Mouse (Mus musculus) liver (tissue): ENCODE data around the gene Cplx2.

Experiments
- DNase-seq: peaks from one replicate; pipeline ENCODE4 v3.0.0-alpha.2; 2020; ENCODE audit warnings: mixed read lengths

Cplx2 gene

DNA sequence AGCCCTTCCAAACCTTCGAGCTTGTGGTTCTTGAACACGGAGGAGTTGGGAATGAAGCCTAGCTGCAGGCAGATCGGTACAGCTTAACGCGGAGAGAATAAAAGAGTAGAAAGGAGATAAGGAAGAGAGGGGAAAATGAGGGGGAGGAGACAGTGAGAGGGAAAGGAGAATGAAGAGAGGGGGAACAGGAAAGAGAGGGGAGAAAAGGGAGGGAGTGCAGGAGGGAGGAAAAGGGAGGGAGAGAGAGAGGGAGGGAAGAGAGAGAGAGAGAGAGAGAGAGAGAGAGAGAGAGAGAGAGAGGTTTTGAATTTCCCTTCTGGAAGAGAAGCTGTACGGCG lies at the start of gene Cplx2:
Gene Cplx2, plus strand, starts transcription at position 301 of the 338 bp plus-strand sequence.
- no peak for DNase-seq

DNA sequence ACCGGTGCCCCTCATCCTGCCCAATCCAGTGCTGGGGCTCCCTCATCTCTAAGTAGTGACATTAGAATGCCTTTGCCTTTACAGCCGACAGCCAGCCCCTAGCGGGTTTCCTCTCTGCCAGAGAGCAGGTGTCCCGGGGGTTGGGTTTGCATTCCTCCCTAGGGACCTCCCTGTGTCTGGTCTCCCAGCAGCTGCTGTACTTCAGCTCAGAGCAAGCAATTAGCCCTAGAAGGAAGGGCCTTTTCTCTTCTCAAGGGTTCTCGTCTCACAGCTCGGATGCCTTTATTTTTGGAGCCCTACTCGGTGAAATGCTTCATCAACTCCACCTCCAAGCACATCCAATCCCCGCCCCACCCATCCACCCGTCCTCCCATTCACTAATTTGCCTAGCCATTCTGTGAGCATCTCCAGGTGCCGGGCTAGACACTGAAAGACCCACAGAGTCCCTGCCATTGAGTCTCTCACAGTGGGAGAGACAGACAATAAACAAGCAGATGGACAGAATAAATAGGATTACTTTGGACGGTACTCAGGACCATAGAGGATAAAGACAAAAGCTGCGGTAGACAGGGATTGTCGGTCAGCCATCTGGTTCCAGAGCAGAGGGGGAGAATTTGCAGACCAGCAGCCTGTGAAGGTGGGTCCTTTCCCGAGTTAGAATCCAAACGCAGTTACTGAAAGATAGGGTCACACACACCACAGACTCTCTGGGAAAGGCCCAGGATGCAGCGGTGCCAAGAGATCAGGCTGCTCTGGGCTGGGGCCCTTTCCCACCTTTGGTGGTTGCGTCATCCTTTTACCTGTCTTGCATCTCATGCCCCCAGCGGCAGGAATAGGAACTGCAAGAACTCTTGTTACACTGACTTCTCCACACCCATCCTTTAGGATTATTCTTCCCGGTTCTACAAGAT lies 48.5 kb upstream of the Cplx2 start:
- peak; percentile 62 for DNase-seq

DNA sequence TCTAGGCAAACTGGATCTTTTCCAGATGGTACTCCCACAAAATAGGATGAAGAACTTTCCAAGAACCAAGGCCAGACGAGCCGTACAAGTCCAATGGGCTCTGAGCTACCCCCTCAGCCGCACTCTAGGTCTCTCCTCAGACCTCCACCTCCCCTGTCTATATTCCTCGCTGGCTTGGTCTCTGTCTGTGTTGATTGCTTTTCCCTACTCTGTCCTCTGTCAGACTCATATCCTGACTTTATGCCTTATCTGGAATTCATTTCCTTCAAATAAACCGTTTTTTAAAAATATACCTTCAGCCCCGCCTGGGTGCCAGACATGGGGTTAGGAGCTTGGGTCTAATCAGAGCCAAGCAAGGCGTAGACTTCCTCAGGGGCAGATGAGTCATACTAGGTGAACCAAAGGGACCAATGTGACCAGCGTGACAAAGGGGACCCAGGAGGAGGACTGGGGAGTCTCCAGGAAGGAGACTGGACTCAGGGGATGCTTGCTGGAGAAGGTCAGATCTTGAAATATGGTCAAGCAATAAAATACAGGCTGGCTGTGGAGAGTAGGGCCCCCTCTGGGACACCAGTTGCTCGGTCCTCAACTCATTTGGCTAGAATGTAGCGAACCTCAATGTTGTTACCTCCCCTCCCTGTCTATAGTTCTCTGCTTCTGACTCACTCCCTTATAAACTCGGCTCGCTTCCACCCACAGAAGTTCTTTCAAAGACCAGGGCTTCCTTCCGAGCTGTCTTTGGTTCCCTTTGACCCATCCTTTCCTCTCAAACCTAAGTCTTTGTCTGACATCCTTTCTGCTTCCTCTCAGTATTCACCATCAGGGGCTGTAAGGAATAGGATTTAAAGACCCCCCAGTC lies 47.6 kb upstream of the Cplx2 start:
- DNase-seq, result no peak

DNA sequence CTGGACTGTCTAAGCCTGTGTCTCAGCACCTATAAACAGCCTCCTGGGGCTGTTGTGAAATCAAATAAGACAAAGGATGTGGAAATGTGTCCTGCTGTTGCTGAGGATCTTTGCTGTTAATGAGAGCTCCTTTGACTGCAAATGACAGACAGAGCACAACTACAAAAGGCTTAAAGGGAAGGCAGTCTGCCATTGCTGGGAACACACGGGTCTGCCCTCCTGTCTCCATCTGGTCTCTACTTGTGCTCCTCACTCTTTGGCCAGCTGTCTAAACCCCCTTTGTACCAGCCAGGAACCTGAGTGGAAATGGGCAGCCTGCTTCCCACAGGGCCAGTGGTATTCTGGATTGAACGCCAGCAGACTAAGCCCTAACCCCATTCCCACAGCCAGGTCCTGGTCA lies 47.0 kb upstream of the Cplx2 start:
- no peak for DNase-seq

DNA sequence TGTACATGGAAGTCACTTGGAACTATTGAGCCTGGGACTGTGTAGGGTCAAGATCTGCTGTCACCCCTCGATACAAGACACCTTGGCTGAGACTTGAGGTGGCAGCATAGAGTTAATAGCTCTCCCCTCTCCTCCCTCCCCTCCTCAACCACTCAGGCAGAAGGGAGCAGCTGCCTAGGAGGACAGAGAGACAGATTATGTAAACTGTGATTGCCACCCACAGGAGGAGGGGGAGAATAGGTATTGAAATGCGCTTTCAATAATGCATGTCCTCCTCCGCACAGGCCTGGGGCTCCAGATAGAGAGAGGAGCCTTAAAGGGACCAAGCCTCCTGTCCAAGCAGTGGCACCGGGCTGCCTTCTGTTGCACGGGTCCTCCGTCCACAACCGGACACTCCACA lies 45.3 kb upstream of the Cplx2 start:
- no peak for DNase-seq

DNA sequence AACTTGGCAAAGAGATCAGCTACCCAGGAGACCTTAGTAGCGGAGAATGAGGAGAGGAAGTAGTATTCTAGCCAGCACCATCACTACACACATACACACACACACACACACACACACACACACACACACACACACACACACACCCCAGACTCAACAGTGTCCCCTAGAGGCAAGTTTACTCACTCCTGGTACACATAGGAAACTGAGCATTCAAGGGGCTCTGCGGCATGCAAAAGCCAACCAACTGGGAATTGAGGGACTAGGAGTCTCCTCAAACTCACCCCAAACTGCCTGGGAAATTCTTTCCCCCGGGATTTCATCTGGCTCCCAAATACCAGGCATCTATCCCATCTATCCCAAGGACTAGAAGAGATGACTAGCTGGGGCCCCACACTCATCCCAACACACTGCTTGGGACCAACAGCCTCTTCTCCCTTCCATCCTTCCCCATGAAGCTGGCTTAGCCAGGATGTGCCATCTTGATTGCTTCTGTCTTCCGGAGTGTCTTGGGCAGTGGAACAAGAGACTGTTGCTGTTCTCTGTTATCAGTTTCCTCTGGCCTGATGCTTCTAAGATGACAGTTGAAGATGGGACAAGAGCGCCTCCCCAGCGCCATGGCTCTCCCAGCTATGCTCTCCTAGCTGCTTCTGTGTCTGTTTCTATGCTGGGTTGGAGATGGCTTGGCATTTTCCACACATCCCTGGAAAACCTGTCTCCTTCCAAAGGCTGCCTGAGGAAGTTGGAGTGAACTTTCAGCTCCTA lies 44.3 kb upstream of the Cplx2 start:
- no peak for DNase-seq

DNA sequence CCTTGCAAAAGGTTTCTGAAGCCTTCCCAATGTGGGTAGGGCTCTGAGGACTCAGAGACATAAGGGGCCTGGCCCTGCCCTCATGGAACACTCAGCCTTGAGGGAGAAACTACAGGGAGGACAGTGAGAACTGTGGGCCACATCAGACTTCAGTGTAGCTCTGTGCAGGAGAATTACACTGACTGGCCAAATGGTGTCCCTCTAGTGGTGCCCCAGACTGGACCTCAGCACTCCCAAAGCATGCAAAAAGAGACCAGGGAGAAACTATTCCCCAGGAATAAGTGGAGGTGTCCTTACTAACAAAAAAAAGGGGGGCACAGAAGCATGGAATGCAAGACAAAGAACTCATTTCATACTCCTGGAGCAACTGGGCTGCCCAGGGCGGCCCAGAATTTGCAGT lies 43.1 kb upstream of the Cplx2 start:
- DNase-seq, result no peak

DNA sequence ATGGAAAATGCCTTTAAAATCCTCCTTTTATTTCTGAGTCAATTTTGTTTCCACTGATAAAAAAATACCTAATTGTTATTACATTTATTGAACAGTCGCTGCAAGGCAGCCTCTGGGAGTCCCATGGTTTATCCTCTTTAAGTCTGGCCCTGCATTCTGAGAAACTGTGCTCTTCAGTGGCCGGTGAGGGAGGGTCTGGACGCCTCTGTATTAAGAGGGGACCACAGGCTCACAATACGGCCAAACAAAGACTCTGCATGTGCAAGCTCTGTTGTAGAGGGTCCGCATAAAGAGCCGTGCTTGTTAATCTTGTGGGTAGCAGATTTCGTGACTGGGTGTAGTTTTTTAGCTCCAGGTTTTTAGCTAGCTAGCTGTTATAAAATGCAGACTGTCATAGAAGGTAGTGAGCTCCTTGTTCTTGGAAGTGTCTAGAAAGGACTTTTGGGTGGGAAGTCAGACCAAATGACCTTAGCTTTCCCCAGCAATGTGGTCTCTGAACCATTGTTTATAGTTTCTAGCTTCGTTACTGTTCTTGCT lies 42.1 kb upstream of the Cplx2 start:
- DNase-seq, result no peak

DNA sequence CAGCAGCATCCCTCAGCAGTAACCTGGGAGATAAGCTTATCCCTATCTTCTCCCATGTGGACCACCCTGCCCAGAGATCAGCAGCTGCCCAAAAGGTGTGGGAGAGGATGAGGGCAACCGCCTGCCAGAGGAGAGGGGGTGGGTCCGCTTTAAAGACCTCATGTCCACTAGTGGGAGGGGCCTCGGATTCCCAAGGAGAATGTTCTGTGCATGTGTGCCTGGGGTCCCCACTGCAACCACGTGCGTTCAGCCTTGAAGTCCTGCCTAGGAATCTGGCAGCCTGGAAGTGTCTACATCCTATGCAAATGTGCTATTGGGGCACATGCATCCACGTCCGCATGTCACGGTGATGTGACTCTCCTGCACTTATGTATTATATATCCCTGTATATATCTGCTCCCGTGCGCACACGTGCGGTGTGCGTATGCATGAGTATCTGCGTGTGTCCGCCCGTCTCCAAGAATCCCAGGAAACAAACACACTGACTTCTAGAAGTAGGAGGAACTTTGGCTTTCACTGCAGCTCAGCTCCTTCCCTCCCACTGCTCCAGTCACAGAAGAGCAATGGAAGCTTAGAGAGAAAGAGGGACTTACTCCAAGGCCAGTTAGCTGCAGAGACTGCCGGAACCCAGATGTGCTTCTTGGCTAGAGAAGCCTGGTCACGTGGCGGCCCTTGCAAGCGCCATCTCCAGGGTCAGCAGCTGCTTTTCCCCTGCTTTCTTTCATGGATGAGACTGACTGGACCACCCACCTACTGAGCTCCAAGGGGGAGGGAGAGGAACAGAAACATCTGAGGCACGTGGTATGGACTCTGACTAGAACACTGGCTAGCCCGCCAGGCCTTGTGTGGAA lies 39.1 kb upstream of the Cplx2 start:
- DNase-seq, result peak; percentile 44

DNA sequence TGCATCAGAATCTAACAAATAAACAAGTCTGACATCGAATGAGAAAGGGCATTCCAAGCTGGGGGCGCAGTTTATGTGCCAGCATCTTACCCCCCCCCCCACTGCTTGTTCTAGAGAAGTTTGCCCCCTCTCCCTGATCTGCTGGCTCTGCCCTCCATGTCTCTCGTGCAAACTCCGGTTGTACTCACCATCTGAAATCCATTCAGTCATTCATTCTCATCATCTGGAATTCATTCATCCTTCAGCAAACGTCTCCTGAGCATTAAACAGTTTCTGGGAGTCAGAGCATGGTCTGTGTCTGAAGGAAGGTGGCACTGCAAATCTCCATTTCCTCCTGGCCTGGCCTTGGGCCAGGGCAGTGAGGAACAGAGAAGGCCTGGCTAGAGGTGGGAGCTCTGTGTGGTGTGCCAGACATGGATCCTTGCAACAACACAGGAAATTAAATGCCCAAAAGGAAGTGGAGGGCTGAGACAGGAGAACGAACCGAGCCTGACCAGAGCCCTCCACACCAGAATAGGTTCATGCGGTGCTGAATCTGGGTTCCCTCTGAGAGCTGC lies 38.1 kb upstream of the Cplx2 start:
- no peak for DNase-seq

DNA sequence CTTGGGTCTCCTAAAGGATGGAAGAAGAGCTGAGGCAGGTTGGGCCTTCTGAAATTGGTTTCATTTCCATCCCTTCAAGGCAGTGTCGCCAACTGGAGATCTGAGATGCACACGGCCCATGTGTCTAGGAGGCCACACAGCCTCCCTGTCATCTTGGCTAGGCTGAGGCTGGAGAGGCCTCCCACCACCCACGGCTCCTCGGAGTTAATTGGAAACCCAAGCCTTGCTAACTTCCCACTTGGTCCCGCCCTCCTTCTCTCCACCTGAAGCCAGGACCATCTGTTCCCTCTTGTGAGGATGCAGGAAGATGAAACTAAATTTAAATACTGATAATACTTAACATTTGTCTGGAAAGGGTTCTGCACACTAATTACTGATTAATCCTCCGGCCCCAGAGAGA lies 34.1 kb upstream of the Cplx2 start:
- no peak for DNase-seq

DNA sequence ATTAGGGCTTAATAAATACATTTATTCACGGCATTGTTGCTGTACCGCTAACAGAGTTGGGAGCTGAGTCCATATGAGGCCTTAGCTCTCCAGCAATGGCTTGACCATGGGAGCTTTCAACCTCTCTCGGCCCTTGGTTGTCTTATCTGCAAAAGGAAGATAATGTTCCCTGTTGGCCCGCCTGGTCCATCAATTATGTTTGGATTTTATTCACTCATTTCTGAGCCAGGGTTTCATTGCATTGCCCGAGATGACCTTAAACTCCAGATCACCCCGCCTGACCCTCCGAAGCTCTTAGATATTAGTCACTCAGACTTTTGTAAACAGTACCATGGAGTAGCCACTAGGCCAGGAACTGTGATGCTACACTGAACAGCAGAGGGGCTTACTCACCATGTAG lies 33.6 kb upstream of the Cplx2 start:
- no peak for DNase-seq

DNA sequence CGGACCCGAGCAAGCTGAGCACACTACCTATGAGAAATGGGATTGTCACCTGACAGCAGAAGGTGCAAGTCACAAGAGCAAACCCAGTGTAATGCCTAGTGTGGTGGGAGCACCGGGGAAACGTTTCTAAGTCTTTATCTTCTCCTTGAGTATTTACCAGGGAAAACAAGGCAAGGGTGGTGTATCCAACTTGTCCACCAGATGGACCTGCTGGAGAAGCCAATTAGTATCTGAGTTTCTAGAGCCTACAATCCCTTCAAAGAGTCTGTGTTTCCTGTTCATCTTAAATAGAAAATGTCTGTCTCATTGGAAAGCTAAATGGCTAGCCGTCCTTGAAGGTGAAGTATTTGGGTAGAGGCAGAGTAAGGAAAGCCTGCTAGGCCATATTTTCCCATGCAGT lies 32.3 kb upstream of the Cplx2 start:
- no peak for DNase-seq

DNA sequence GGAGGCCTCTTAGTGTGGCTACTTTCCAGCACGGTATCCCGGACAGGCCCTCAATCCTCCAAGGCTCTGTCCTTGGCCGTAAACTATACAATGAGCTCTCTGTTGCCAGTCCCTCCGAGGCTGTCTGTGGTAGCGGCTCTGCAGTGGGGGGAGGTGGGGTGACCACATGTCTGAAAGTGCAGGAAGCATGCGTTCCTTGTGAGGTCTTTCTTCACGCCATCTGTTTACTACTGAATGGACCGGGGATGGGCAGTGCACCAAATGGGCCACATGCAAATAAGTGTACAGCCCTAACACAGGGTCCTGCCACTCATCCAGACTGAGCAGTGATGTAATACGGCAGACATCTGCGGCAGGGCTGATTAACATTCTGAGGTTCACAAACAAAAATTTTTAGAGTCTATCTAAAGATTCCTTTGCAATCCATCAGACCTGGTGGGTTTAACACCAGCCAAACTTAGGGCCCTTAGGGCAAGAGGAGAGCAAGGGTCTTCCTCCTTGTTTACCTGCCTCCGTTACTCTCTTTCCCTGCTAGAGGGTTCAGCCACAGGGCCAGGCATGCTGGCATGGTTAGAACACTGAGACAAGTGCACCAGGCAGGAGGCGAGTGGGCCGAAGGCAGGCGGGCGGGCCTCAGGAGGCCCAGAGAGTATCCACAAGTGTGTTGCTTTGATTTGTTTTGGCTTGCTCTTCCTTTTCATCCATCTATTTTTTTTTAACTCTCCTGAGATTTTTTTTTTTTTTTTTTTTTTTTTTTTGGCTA lies 25.1 kb upstream of the Cplx2 start:
- DNase-seq, result no peak

DNA sequence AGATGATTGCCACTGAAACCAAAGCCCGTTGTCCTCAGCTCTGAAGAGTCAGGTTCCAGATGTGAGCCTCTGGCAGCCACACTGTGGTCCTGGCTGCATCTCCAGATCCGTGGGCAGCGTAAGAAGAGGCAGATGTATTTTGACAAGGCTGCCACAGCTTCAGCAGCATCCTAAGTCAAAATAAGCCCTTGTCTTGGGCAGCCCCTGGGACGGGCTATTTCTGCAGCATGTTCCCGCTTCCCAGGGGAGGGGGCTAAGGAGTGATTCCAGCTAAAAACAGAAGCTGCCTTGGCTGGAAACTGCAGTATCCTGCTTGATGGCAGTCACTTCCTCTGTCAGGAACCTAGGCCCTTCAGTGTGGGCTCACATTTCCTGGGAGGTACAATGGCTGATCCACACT lies 23.1 kb upstream of the Cplx2 start:
- no peak for DNase-seq

DNA sequence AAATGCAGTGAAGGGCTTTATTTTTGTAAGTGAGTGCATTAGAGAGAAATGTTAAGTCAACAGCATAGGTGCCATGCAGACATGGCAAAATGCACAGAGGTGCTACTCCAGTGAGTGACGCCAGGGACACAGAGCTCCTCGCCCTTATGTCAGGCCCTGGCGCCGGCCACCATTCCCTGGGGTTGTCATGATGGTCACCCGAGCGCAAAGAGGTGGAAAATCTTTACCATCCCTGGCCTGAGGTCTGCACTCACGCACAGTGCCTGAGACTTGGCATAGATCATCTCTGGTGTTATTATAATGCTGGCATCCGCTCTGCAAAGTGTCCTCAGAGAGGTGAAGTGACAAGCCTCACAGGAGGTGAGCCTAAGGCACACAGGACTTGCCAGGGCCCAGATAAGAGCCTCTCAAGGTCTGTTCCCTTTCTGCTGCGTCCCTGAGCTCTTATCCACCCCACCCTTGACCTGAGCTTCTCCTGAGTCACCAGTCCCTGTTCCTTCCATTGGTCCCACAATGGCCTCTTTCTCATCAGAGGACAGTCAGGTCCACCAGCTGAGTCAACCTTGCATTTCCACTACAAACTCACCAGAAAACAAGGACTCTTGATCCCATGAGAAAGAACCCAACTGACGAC lies 21.9 kb upstream of the Cplx2 start:
- DNase-seq, result no peak

DNA sequence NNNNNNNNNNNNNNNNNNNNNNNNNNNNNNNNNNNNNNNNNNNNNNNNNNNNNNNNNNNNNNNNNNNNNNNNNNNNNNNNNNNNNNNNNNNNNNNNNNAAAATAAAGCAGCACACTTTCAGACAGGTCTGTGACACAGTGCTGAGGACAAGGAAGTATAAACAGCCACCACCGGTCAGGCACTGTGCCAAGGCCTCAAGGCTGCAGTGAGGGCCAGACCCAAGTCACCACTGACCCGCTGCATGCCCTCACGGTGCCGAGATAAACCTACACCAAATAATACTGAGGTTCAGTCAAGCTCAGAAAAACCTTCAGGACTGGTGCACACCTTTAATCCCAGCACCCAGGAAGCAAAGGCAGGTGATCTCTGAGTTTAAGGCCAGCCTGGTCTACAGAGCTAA lies 13.7 kb upstream of the Cplx2 start:
- no peak for DNase-seq

DNA sequence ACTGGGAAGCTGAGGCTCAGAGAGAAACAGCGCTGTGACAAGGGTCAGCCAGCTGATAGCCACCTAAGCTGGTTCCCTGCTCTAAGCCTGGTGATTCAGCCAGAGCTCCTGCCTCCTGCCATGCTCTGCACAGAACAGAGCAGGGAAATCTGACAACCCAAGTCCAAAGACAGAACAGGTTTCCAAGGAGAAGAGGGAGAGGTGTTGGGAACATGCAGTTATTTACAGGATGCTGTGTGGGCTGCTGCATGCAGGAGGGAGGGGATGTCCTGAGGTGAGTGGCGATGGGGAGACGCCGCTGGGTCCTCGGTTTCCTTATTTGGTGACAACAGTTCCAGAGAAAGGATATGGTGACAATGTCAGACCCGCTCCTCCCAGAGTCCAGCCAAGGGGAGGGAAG lies 12.0 kb upstream of the Cplx2 start:
- DNase-seq, result no peak

DNA sequence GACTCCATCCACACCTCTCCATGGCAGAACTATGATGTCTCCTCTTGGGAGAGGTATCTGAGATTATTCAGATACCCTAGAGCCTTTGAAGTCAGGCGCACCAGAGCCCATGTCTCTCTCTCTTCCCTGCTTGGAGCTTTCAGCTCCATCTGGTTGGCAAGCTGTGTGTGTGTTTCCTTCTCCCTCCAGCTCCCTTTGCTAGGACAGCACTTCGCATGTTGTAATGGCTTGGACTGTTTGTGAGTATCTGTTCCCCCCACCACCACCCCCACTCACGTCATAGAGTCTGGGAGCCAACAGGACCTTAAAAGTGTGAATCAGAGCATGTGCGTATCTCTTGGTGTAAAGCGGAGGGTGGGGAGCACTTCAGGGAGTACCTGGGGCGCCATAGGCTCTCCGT lies 6.5 kb upstream of the Cplx2 start:
- DNase-seq, result no peak

DNA sequence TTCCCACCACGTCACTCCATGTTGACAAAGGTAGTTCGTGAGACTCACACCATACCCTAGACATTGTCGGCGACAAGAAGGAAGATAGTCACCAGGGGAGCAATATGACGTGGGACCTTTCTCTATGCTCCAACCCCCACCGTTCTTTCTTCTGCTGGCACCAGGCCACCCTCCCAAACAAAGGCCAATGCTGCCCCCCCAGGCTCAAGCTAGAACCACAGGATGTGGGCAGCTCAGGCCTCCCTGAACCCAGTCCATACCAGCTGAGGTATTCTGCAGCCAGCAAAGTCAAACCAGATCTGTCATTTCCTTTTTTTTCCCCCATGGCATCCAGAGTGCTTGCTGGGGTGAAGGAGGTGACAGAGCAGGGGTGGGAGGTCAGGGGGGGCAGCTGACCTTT lies 3.4 kb upstream of the Cplx2 start:
- DNase-seq, result no peak

DNA sequence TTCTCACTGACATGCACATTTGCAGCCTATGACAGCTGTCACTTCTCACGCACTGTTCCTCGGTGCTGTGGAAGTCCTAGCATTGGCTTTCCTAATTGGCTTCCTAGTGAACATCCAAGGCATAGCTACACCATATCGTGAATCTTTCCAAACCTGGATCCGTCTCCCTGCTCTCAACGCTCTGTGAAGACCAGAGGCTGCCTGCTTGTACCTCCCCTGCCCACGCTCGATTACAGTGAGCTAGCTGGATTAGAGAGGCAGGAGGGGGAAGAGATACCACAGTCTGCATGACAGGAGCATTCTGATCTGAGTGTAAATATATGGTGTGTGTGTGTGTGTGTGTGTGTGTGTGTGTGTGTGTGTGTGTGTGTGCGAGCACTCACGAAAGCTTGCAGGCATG lies 3.0 kb upstream of the Cplx2 start:
- DNase-seq, result no peak
